Mouse (Mus musculus) midbrain, postnatal 0 days (tissue): ENCODE data around the gene 3110009E18Rik. TPM values are rescaled to one million over a fixed set of nuclear protein-coding genes. Genes with fewer than 3 reads are reported as not detected.
A peak's percentile ranks its signal among the peaks of the same experiment; 100 is the strongest.

ENCODE experiments used
- ATAC-seq: fragments of 200-750 bp; cut with Nextera tagmentation; 2 replicates; pipeline ENCODE4 v1.8.0; 2017; ENCODE audit warnings: moderate number of reproducible peaks, mild to moderate bottlenecking, moderate TSS enrichment, moderate library complexity; ENCODE audit not compliant: low FRiP score
- DNase-seq: peaks from one replicate; pipeline ENCODE4 v3.0.0-alpha.2; 2015; ENCODE audit warnings: low spot score
- H3K27ac ChIP-seq: fragments of 300-500 bp; sonication (generic); 2 replicates; pipeline ENCODE4 v1.5.1; 2014; ENCODE audit warnings: low read depth, mild to moderate bottlenecking, low read length, mixed read lengths
- H3K27me3 ChIP-seq: fragments of 300-500 bp; sonication (generic); 2 replicates; pipeline ENCODE4 v1.6.1; 2014; ENCODE audit warnings: low read length, control low read depth, mixed read lengths; ENCODE audit not compliant: insufficient read depth
- H3K36me3 ChIP-seq: fragments of 300-500 bp; sonication (generic); 2 replicates; pipeline ENCODE4 v1.6.1; 2014; ENCODE audit warnings: low read length, control low read depth, mixed read lengths; ENCODE audit not compliant: insufficient read depth
- H3K4me1 ChIP-seq: fragments of 300-500 bp; sonication (generic); 2 replicates; pipeline ENCODE4 v1.6.1; 2014; ENCODE audit warnings: mild to moderate bottlenecking, control low read depth, antibody characterized with exemption, low read length, mixed read lengths; ENCODE audit not compliant: insufficient read depth
- H3K4me2 ChIP-seq: fragments of 300-500 bp; sonication (generic); 2 replicates; pipeline ENCODE4 v1.6.1; 2014; ENCODE audit warnings: low read depth, mild to moderate bottlenecking, low read length, mixed read lengths; ENCODE audit not compliant: poor library complexity, severe bottlenecking
- H3K4me3 ChIP-seq: fragments of 300-500 bp; sonication (generic); 2 replicates; pipeline ENCODE4 v1.5.1; 2014; ENCODE audit warnings: low read depth, mild to moderate bottlenecking, low read length, moderate library complexity
- H3K9ac ChIP-seq: fragments of 300-500 bp; sonication (generic); replicated peaks from 2 replicates; pipeline ENCODE4 v1.6.1; 2014; ENCODE audit warnings: mild to moderate bottlenecking, low read length, moderate library complexity, mixed read lengths; ENCODE audit not compliant: poor library complexity, severe bottlenecking
- H3K9me3 ChIP-seq: fragments of 300-500 bp; sonication (generic); 2 replicates; pipeline ENCODE4 v1.6.1; 2016; ENCODE audit warnings: low read length, control low read depth
- CTCF ChIP-seq: IDR thresholded peaks from 2 replicates; pipeline ENCODE4 v1.5.1; 2016; ENCODE audit warnings: antibody characterized with exemption, mild to moderate bottlenecking
- WGBS: fragments of 180-500 bp; shearing (Covaris S2); extraction: QIAGEN DNeasy Blood & Tissue Kit; methylation state at CpG from one replicate; pipeline ENCODE4 v1.1.7; 2014; 5-methylcytosine and 5-hydroxymethylcytosine counted together
- polyA plus RNA-seq: library from polyadenylated mRNA; unstranded; fragments of >200 nt; fragmentation: Nextera tagmentation; extraction: Ambion mirVana; gene quantifications from 2 replicates; pipeline ENCODE4 v1.2.1, GENCODE M21; 2015
- total RNA-seq: library from RNA; depleted of rRNA; stranded (reverse); fragments of >200 nt; gene quantifications from 2 replicates; pipeline ENCODE4 v1.2.3, GENCODE M21; 2014

Gene 3110009E18Rik
- total and polyA plus RNA-seq, 2 experiments from 2014 or later, result 0.77 to 11.4 TPM

- no peak overlapping the region for H3K4me2 ChIP-seq
- H3K4me3 ChIP-seq, result no peak overlapping the region
- DNase-seq (no peak), ATAC-seq (no peak)
- WGBS, result 87% methylated on average over 8 of the region's 8 CpGs
- TF ChIP-seq CTCF, result no peak
- H3K9me3 ChIP-seq, result no peaks in the 10 kb centered on the region
- H3K4me1 ChIP-seq, result no peaks in the 10 kb centered on the region
- H3K9ac ChIP-seq, result no peak overlapping the region
- no peaks in the 10 kb centered on the region for H3K36me3 ChIP-seq
- no peaks in the 10 kb centered on the region for H3K27me3 ChIP-seq
- H3K27ac ChIP-seq, result no peak overlapping the region
Observed at GRCm38 (mm10) chr1:120145527-120146216, 24.7 kb downstream of the 3110009E18Rik start.

- Histone ChIP-seq H3K27ac (no peak overlapping the region), H3K36me3 (no peaks in the 10 kb centered on the region), H3K9ac (no peak overlapping the region), H3K4me3 (no peak overlapping the region), H3K9me3 (no peaks in the 10 kb centered on the region), H3K4me2 (no peak overlapping the region), H3K27me3 (no peaks in the 10 kb centered on the region), H3K4me1 (no peaks in the 10 kb centered on the region)
- peak; percentile 58 for TF ChIP-seq CTCF
- DNase-seq (peak; percentile 27), ATAC-seq (no peak)
Observed at GRCm38 (mm10) chr1:120146994-120147393, 26.0 kb downstream of the 3110009E18Rik start.

DNA sequence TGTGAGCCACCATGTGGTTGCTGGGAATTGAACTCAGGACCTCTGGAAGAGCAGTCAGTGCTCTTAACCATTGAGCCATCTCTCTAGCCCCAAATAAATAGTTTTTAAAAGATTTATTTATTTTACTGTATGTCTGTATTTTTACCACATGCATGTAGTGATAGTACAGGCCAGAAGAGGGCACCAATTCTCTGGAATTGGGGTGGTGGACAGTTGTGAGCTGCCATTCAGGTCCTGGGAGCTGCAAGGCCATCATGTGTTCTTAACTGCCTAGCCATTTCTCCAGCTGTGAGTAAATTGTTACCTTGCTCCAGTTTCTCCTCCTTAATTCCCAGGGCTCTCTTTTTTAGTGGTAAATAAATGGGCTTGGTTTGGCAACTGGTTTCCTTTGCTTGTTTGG, 33.2 kb downstream of the 3110009E18Rik start:
- H3K4me3 ChIP-seq, result no peak overlapping the region
- peak; percentile 72 for TF ChIP-seq CTCF
- H3K36me3 ChIP-seq, result no peaks in the 10 kb centered on the region
- no peaks in the 10 kb centered on the region for H3K9me3 ChIP-seq
- DNase-seq, result peak; percentile 36
- H3K4me2 ChIP-seq, result no peak overlapping the region
- H3K4me1 ChIP-seq, result no peaks in the 10 kb centered on the region
- no peaks in the 10 kb centered on the region for H3K27me3 ChIP-seq
- ATAC-seq, result no peak
- no peak overlapping the region for H3K9ac ChIP-seq
- no peak overlapping the region for H3K27ac ChIP-seq

DNA sequence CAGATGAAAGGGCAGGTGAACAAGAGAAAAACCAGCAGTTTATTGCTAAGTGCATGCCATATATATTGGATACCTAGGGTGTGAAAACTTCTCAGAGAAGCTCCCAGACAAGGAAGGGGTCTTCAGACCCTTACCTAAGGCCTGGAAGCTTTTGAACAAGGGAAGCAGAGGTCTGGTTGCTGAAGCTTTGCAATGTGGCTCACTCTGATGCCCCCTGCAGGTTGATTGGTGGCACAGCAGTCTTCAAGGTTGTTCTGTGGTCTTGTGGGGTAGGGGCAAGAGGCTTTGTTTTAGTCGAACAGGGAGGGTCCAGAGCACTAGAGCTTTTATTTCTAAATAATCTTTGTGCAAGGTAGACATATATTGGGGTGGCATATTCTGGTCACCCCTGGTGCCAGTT, 34.3 kb downstream of the 3110009E18Rik start:
- no peaks in the 10 kb centered on the region for H3K27me3 ChIP-seq
- 14% methylated on average over 1 of the region's 1 CpGs for WGBS
- H3K4me2 ChIP-seq, result no peak overlapping the region
- no peak overlapping the region for H3K4me3 ChIP-seq
- no peaks in the 10 kb centered on the region for H3K36me3 ChIP-seq
- no peak overlapping the region for H3K9ac ChIP-seq
- no peaks in the 10 kb centered on the region for H3K9me3 ChIP-seq
- ATAC-seq, result no peak
- no peak overlapping the region for H3K27ac ChIP-seq
- DNase-seq, result peak; percentile 56
- H3K4me1 ChIP-seq, result no peaks in the 10 kb centered on the region
- TF ChIP-seq CTCF, result peak; percentile 74

- H3K9me3 ChIP-seq, result no peaks in the 10 kb centered on the region
- no peaks in the 10 kb centered on the region for H3K27me3 ChIP-seq
- H3K4me1 ChIP-seq, result no peaks in the 10 kb centered on the region
- WGBS, result 89% methylated on average over 9 of the region's 9 CpGs
- H3K9ac ChIP-seq, result no peak overlapping the region
- H3K36me3 ChIP-seq, result no peaks in the 10 kb centered on the region
- no peak for TF ChIP-seq CTCF
- no peak overlapping the region for H3K4me3 ChIP-seq
- no peak overlapping the region for H3K27ac ChIP-seq
- DNase-seq (no peak), ATAC-seq (no peak)
- H3K4me2 ChIP-seq, result no peak overlapping the region
Observed at GRCm38 (mm10) chr1:120158474-120159127, 37.6 kb downstream of the 3110009E18Rik start.

- no peak overlapping the region for H3K27ac ChIP-seq
- no peak overlapping the region for H3K4me3 ChIP-seq
- no peaks in the 10 kb centered on the region for H3K36me3 ChIP-seq
- no peak for TF ChIP-seq CTCF
- no peak for DNase-seq
- no peak for ATAC-seq
- no peaks in the 10 kb centered on the region for H3K9me3 ChIP-seq
- H3K9ac ChIP-seq, result no peak overlapping the region
- H3K4me1 ChIP-seq, result no peaks in the 10 kb centered on the region
- no peak overlapping the region for H3K4me2 ChIP-seq
- H3K27me3 ChIP-seq, result no peaks in the 10 kb centered on the region
- 90% methylated on average over 5 of the region's 5 CpGs for WGBS
Observed at GRCm38 (mm10) chr1:120161502-120161901, 40.5 kb downstream of the 3110009E18Rik start.
